Mouse (Mus musculus): ENCODE results near the gene BC034090.

BC034090 gene

GRCm38 (mm10) chr1:155216844-155217243, 27.4 kb downstream of the BC034090 start:
- peak; percentile 23 for DNase-seq (ENCODE audit: extremely low spot score, low spot score)

- DNase-seq (ENCODE audit: extremely low spot score, low spot score) = no peak
These were observed 27.9 kb downstream of the BC034090 start for GRCm38 (mm10) chr1:155216313-155216712.

GRCm38 (mm10) chr1:155215066-155215764, 29.0 kb downstream of the BC034090 start:
- peak; percentile 38 for DNase-seq (ENCODE audit: extremely low spot score, low spot score)

GRCm38 (mm10) chr1:155213912-155214311, 30.3 kb downstream of the BC034090 start:
- no peak for DNase-seq (ENCODE audit: extremely low spot score, low spot score)

GRCm38 (mm10) chr1:155212936-155213774, 31.1 kb downstream of the BC034090 start:
- peak; percentile 61 for DNase-seq (ENCODE audit: extremely low spot score, low spot score)

- peak; percentile 85 for DNase-seq (ENCODE audit: extremely low spot score, low spot score)
These were observed 31.8 kb downstream of the BC034090 start for GRCm38 (mm10) chr1:155212493-155212892.

GRCm38 (mm10) chr1:155212081-155212480, 32.2 kb downstream of the BC034090 start:
- peak; percentile 35 for DNase-seq (ENCODE audit: extremely low spot score, low spot score)

- DNase-seq (ENCODE audit: extremely low spot score, low spot score) = peak; percentile 35
These were observed 33.2 kb downstream of the BC034090 start for GRCm38 (mm10) chr1:155211017-155211416.

GRCm38 (mm10) chr1:155210011-155210763, 34.1 kb downstream of the BC034090 start:
- no peak for DNase-seq (ENCODE audit: extremely low spot score, low spot score)

- no peak for DNase-seq (ENCODE audit: extremely low spot score, low spot score)
These were observed 36.4 kb downstream of the BC034090 start for GRCm38 (mm10) chr1:155207859-155208258.

- no peak for DNase-seq (ENCODE audit: extremely low spot score, low spot score)
These were observed 38.2 kb downstream of the BC034090 start for GRCm38 (mm10) chr1:155205822-155206660.

- DNase-seq (ENCODE audit: extremely low spot score, low spot score) = no peak
These were observed 38.9 kb downstream of the BC034090 start for GRCm38 (mm10) chr1:155205311-155205710.

- no peak for DNase-seq (ENCODE audit: extremely low spot score, low spot score)
These were observed 39.6 kb downstream of the BC034090 start for GRCm38 (mm10) chr1:155204560-155205162.

- no peak for DNase-seq (ENCODE audit: extremely low spot score, low spot score)
These were observed 40.3 kb downstream of the BC034090 start for GRCm38 (mm10) chr1:155203954-155204353.

- DNase-seq (ENCODE audit: extremely low spot score, low spot score) = no peak
These were observed 41.1 kb downstream of the BC034090 start for GRCm38 (mm10) chr1:155203101-155203500.

- DNase-seq (ENCODE audit: extremely low spot score, low spot score) = no peak
These were observed 41.8 kb downstream of the BC034090 start for GRCm38 (mm10) chr1:155202472-155202871.

GRCm38 (mm10) chr1:155201914-155202313, 42.3 kb downstream of the BC034090 start:
- DNase-seq (ENCODE audit: extremely low spot score, low spot score) = no peak

- no peak for DNase-seq (ENCODE audit: extremely low spot score, low spot score)
These were observed 42.8 kb downstream of the BC034090 start for GRCm38 (mm10) chr1:155201373-155201879.

- DNase-seq (ENCODE audit: extremely low spot score, low spot score) = no peak
These were observed 43.3 kb downstream of the BC034090 start for GRCm38 (mm10) chr1:155200967-155201366.

- DNase-seq (ENCODE audit: extremely low spot score, low spot score) = no peak
These were observed 44.7 kb downstream of the BC034090 start for GRCm38 (mm10) chr1:155199522-155199921.
